Mouse (Mus musculus): ENCODE data around the gene Cdk5rap1.
A peak's percentile ranks its signal among the peaks of the same experiment; 100 is the strongest.
"Not testable (repeated sequence)": the region's sequence is repeated elsewhere in the genome, so short reads cannot be mapped to it uniquely, and the experiment has no call there.

Gene Cdk5rap1

GRCm38 (mm10) chr2:154374807-154375601 lies 2.2 kb upstream of the Cdk5rap1 start:
- no peak for DNase-seq (ENCODE audit: low spot score)

- DNase-seq (ENCODE audit: low spot score) = peak; percentile 21
These were observed 1.3 kb upstream of the Cdk5rap1 start for GRCm38 (mm10) chr2:154373961-154374632.

GRCm38 (mm10) chr2:154372151-154372829 lies 520 bp downstream of the Cdk5rap1 start:
- DNase-seq (ENCODE audit: low spot score) = peak; percentile 88

- DNase-seq (ENCODE audit: low spot score) = no peak
These were observed 5.3 kb downstream of the Cdk5rap1 start for GRCm38 (mm10) chr2:154367510-154367909.

GRCm38 (mm10) chr2:154354000-154354425 lies 18.8 kb downstream of the Cdk5rap1 start:
- DNase-seq (ENCODE audit: low spot score) = peak; percentile 44

- no peak for DNase-seq (ENCODE audit: low spot score)
These were observed 24.7 kb downstream of the Cdk5rap1 start for GRCm38 (mm10) chr2:154348152-154348551.

- no peak for DNase-seq (ENCODE audit: low spot score)
These were observed 33.5 kb downstream of the Cdk5rap1 start for GRCm38 (mm10) chr2:154339356-154339755.

- no peak for DNase-seq (ENCODE audit: low spot score)
These were observed 34.6 kb downstream of the Cdk5rap1 start for GRCm38 (mm10) chr2:154338161-154338560.

- no peak for DNase-seq (ENCODE audit: low spot score)
These were observed 37.2 kb downstream of the Cdk5rap1 start for GRCm38 (mm10) chr2:154335572-154335971.

GRCm38 (mm10) chr2:154326852-154327251 lies 46.0 kb downstream of the Cdk5rap1 start:
- DNase-seq (ENCODE audit: low spot score) = peak; percentile 12

- not testable (repeated sequence) for DNase-seq (ENCODE audit: low spot score)
These were observed 59.0 kb downstream of the Cdk5rap1 start for GRCm38 (mm10) chr2:154313771-154314170.

- not testable (repeated sequence) for DNase-seq (ENCODE audit: low spot score)
These were observed 65.9 kb downstream of the Cdk5rap1 start, which contains the start of gene Bpifb9b for GRCm38 (mm10) chr2:154306927-154307326. Gene Bpifb9b, plus strand, starts transcription at chr2:154307227.

GRCm38 (mm10) chr2:154304604-154305003 lies 68.2 kb downstream of the Cdk5rap1 start:
- DNase-seq (ENCODE audit: low spot score) = not testable (repeated sequence)

GRCm38 (mm10) chr2:154301763-154302162 lies 71.0 kb downstream of the Cdk5rap1 start:
- no peak for DNase-seq (ENCODE audit: low spot score)

- DNase-seq (ENCODE audit: low spot score) = peak; percentile 41
These were observed 72.3 kb downstream of the Cdk5rap1 start for GRCm38 (mm10) chr2:154300496-154300895.

- peak; percentile 36 for DNase-seq (ENCODE audit: low spot score)
These were observed 78.1 kb downstream of the Cdk5rap1 start for GRCm38 (mm10) chr2:154294746-154295145.

- DNase-seq (ENCODE audit: low spot score) = no peak
These were observed 80.0 kb downstream of the Cdk5rap1 start for GRCm38 (mm10) chr2:154292833-154293232.

GRCm38 (mm10) chr2:154291866-154292265 lies 80.9 kb downstream of the Cdk5rap1 start:
- not testable (repeated sequence) for DNase-seq (ENCODE audit: low spot score)

Data from yolk sac, embryonic 10.5 days (tissue).